Mouse (Mus musculus) cortical plate, adult 2 months (tissue): ENCODE measurements around the gene Bmp2k. TPM values are rescaled to one million over a fixed set of nuclear protein-coding genes. Genes with fewer than 3 reads are reported as not detected.

Experiments
- H3K27ac ChIP-seq: fragments of 200-500 bp; 2 replicates; pipeline ENCODE4 v1.5.1; 2012; ENCODE audit warnings: low read length, control low read depth, inconsistent platforms; ENCODE audit not compliant: insufficient read depth
- H3K4me1 ChIP-seq: fragments of 200-500 bp; 2 replicates; pipeline ENCODE4 v1.6.1; 2011; ENCODE audit warnings: low read length; ENCODE audit not compliant: control insufficient read depth, insufficient read depth
- H3K4me3 ChIP-seq: fragments of 200-500 bp; 2 replicates; pipeline ENCODE4 v1.5.1; 2011; ENCODE audit warnings: mild to moderate bottlenecking, low read length, control low read depth; ENCODE audit not compliant: insufficient read depth
- CTCF ChIP-seq: fragments of 200-500 bp; IDR thresholded peaks from 2 replicates; pipeline ENCODE4 v1.5.1; 2011; ENCODE audit warnings: mild to moderate bottlenecking, control low read depth, low read length; ENCODE audit not compliant: insufficient read depth; ENCODE audit errors: extremely low read depth
- POLR2A ChIP-seq: fragments of 200-500 bp; IDR thresholded peaks from 2 replicates; pipeline ENCODE4 v1.6.1; 2011; ENCODE audit warnings: mild to moderate bottlenecking, low read length, control low read depth; ENCODE audit not compliant: insufficient read depth; ENCODE audit errors: extremely low read depth
- polyA plus RNA-seq: library from polyadenylated mRNA; depleted of rRNA; stranded (reverse); fragments of >200 nt; gene quantifications from 2 replicates; pipeline ENCODE4 v1.2.3, GENCODE M21; 2012; rRNA removed

The Bmp2k gene
- polyA plus RNA-seq, 1 experiment: 10.5 TPM

DNA sequence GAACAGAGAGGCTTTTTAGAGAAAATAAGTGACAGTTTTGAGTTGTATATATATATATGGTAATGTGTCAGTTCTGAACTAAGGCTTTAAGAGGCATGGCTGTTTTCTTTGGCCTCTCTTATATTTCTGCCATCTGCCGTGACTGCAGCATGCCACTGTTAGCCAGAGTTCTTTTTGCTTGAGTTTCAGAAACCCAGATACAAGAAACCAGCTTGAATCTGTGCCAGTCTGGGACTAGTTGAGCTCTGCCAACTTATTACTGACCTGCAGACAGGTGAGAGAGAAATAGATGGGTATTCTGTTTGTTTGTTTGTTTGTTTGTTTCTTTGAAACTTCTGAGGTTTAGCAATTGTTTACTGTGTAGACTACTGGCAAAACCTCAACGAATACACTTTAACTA is 137.8 kb downstream of the Bmp2k start:
- no peaks in the 10 kb centered on the region for H3K4me1 ChIP-seq
- H3K27ac ChIP-seq: no peak overlapping the region
- no peak overlapping the region for H3K4me3 ChIP-seq
- TF ChIP-seq POLR2A: no peak
- TF ChIP-seq CTCF: no peak

Other genes with a start within 250 kb of the Bmp2k start
- 21.5 and 22.7 TPM in 2 replicates for gene Anxa3, start 204.3 kb upstream of the Bmp2k start, polyA plus RNA-seq
- 15.1 and 16.1 TPM in 2 replicates for gene Paqr3, start 113.9 kb downstream of the Bmp2k start, polyA plus RNA-seq